Mouse (Mus musculus) left cerebral cortex, adult 8-10 months (tissue): ENCODE measurements around the gene Wt1. TPM values are rescaled to one million over a fixed set of nuclear protein-coding genes. Genes with fewer than 3 reads are reported as not detected.

Source experiments
- DNase-seq, 2 experiments: peaks; one replicate each; pipeline ENCODE4 v3.0.0; 2022; ENCODE audit warnings: low spot score in 2 of 2
- total RNA-seq, 4 experiments: library from RNA; stranded (reverse); gene quantifications; 2 replicates each; pipeline ENCODE4 v1.2.4; 2022

The Wt1 gene
- total RNA-seq, 4 experiments from 2014 or later, result 0.32 to 0.79 (median 0.53) TPM

DNA sequence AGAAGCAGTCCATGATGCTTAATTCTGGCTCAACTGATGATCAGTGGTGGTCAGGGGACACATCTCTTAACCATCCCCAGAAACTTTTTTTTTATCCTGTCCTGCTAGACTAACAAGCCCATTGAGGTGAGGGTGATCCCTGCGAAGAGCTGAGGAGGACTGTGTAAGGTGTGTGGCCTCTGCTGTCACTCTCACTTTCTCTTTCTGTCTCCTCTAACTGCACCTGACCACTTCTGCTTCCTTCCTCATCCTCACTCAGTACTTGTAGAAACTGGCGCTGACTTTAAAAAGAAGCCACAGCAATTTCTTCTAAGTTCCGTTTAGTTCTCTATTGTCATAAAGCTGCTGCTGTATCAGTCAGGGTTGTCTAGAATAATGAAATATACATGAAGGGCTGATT is 58.8 kb downstream of the Wt1 start:
- DNase-seq, result no peak

- no peak for DNase-seq
These were observed 59.6 kb downstream of the Wt1 start for GRCm38 (mm10) chr2:105185768-105186529.

DNA sequence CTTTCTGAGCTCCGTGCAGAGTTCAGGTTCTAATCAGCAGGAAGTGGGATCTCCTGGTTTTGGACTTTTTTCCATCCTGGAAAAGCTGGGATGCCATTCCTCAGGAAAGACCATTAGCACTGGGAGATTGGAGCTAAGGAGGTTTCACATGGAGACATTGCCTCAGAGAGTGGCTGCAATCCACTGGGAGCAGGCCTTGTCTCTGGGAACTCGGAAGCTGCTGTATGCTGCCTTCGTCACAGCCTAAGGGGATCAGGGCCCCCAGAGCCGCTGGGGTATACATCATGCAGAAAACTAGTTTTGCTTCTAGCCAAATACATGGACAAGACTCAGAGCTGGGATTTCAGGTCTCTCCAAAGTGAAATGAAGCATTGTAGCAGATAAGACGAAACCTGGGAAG is 60.3 kb downstream of the Wt1 start:
- no peak for DNase-seq

GRCm38 (mm10) chr2:105188182-105188581 is 61.9 kb downstream of the Wt1 start:
- no peak for DNase-seq

- DNase-seq, result no peak
These were observed 63.0 kb downstream of the Wt1 start for GRCm38 (mm10) chr2:105189352-105189751.

DNA sequence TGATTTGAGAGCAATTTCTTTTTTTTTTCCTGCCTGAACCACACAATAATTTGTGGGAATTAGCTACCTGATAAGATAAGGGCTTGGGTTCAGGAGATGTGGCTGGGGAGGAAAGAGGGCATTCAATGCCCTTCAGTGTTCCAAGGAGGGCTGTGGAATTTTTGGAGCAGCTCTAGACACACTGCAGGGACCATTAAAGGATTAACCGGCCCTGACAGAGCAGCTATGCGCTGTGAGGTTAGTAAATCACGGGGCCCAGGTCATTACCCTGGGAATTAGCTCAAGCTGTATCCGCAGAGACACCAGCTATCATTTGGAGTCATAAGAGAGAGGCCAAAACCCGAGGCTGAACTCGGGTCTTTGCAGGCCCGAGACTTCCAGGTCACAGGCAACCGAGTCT is 73.8 kb downstream of the Wt1 start:
- no peak for DNase-seq

DNA sequence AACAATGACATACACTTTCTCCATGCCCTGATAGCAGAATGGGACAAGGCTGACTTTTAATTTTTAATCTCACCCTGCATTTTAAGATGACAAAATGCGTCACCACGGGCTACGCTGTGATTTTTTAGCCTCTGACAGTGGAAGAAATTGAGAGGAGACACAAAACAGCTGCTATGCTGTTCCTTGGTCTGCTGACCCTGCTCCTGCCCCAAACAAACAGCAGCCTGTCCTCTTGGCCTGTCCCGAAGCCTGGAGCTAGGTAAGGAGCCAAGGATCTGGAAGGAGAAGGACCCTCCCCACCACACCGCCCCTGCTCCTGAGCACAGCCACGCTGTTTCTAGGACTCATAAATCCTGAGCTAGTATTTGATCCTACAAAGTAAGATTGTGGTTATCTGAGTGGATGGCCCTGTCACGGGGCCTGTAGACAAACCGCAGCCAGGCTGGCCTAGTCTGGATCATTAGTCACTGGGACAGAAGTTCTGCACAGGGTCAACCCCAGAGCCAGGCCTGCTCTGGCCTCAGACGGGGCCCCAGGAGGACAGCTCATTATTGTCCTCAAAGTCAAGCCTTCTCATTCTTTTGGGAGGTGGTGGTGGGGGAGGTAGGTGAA is 80.3 kb downstream of the Wt1 start:
- no peak for DNase-seq

DNA sequence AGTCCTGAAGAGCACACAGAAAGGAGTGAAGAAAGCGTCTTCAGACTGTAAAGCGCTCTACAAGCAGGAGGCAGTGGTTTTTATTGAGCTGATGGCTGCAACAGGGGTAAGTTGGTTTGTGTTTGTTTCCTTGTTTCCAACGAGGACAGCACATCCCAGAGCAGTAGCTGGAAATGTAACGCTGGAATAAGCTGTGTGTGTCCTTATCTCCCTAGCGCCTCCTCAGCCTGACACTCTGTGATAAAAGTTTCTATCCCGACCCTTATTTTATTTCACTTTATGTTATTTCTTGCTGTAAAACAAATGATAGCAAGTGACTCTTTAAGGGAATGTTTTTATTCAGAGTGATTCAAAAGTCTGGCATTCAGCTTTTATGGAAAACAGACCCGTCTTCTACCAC is 86.5 kb downstream of the Wt1 start:
- DNase-seq, result no peak

GRCm38 (mm10) chr2:105215914-105216313 is 89.6 kb downstream of the Wt1 start:
- DNase-seq, result no peak

DNA sequence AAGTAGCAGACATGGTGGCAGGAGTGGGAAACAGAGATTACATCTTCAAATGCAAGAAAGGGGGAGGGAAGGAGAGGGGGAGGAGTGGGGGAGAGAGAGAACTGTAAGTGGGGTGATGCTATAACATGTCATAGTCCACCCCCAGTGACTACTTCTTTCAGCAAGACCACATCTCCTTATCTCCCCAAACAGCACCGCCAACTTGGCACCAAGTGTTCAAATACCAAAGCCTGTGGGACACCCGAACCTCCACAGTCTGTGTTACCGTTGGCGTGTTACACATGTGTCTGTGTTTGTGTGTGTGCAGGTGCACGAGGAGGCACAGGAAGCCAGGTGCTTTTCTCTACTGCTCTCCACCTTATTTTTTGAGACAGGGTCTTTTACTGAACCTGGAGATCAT is 92.9 kb downstream of the Wt1 start:
- no peak for DNase-seq

DNA sequence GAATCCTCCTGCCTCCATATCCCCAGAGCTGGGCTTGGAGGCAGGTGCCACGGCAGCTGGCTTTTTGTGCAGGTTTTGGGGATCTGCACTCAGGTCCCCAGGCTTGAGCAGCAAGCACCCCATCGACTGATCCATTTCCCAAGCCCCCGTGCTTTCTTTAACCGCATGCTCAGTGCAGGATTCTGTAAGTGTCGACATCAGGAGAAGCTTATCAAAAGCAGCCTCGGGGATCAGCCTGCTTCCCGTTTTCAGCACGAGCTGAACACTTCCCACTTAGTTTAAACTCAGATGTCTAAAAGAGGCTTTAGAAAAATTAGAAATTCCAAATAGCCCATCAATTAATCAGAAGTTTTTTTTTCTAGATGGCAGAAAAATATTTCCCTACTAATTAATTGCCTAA is 93.3 kb downstream of the Wt1 start:
- no peak for DNase-seq

GRCm38 (mm10) chr2:105220738-105221303 is 94.5 kb downstream of the Wt1 start:
- no peak for DNase-seq

Other genes with a start within 250 kb of the Wt1 start
- gene Eif3m, start 109.4 kb upstream of the Wt1 start, total RNA-seq, result 10 to 100 TPM; 90.4 to 98.1 (median 92.0) TPM
- gene Gm11060, start 34.5 kb upstream of the Wt1 start, total RNA-seq, result not detected
- gene Them7, start 97.8 kb downstream of the Wt1 start, total RNA-seq, result under 1 TPM in 1 of 4 experiments, not detected in 3; 0.23 TPM